Mouse (Mus musculus): Measurements from ENCODE around the gene Gm11032.
"Not testable (repeated sequence)": the region's sequence is repeated elsewhere in the genome, so short reads cannot be mapped to it uniquely, and the experiment has no call there.

Gm11032 gene

DNA sequence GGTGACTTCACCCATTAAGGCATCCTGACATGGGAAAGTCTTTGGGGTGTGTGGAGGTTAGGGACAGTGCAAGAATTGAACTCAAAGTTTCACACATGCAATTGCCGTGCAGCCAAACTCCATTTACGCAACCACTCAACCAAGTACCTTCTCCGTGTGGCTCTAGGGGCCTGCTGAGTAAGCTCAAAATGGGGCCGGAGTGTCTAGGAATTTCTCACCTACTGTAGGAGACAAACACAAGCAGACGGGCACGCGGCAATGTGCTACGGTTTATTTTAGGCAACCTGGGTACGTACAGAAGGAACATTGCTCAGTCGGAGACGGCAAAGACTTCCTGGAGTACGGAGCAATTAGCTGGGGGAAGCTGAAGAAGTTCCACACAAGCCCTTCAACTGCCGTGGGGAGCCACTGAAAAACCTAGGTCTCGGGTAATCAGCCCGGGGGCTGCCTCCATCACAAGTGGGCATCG is at the start of gene Gm11032:
TSS of gene Gm11032 (plus strand) at position 51 of the 469 bp plus-strand sequence.
- DNase-seq, result no peak

DNA sequence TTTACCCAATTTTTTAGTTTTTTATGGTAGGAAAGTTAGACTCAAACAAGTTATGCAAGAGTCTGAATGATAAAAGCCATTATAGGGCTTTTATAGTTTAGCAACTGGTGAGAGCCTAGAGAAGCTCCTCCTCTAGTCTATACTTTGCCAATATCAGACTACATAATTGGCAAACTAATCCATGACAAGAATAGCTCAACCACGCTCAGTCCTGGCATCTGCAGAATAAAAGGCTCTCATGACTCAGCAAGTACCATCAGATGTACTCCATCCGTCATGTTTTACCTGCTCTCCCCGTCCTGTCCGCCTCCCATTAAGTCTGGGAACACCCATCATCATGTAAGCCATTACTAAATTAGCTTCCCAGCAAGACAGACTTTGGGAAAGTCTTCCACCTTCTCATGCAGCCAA is 48.4 kb upstream of the Gm11032 start:
- peak; percentile 29 for DNase-seq

DNA sequence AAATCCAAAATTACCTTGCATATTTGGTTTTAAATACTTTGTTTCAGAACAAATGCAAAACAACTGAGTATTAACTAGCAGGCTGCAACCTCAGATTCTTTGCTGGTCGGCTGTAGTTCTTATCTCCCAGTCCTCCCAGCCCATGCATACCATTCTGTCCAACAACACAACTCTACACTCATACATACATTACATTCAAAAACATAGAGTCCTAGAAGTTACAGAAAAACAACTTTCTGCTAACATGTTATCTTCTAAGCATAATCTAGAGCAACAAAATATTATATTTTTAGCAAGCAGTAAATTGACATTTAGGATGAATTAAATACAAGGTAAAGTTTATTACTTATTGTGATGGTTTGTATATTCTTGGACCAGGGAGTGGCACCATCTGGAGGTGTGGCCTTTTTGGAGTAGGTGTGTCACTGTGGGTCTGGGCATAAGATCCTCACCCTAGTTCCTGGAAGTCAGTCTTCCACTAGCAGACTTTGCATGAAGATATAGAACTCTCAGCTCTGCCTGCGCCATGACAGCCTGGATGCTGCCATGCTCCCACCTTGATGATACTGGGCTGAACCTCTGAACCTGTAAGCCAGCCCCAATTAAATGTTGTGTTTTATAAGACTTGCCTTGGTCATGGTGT is 43.7 kb upstream of the Gm11032 start:
- not testable (repeated sequence) for DNase-seq

DNA sequence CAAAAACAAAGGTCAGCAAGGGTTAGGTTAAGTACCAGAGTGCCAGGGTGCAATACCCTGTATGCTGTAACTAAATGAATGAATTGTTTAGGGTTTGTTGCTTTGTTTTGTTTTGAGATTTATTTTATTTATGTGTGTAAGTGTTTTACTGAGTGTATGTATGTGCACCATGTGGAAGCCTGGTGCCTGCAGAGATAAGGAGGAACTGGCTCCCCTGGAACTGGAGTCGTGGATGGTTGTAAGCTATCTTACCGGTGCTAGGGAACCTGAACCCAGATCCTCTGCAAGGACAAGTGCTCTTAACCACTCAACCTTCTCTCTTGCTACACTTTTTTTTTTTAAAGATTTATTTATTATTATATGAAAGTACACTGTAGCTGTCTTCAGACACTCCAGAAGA is 42.8 kb upstream of the Gm11032 start:
- no peak for DNase-seq

DNA sequence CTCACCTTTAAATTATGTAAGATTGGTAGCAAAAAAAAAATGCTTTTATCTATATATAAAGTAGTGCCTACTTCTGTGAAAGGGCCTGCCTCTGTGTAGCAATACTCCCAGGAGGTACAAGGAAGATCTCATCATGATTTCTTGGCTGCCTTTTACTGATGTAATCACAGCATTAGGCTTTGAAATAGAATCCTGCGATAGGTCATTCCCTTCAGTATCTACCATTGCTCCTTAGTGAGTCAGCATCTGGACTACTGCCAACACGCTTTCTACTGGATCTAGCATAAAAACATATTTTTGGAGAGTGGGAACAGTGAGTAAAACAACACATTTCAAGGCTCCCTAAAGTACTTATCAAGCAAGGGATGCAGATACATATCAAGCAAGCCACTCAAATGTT is 41.2 kb upstream of the Gm11032 start:
- peak; percentile 54 for DNase-seq

DNA sequence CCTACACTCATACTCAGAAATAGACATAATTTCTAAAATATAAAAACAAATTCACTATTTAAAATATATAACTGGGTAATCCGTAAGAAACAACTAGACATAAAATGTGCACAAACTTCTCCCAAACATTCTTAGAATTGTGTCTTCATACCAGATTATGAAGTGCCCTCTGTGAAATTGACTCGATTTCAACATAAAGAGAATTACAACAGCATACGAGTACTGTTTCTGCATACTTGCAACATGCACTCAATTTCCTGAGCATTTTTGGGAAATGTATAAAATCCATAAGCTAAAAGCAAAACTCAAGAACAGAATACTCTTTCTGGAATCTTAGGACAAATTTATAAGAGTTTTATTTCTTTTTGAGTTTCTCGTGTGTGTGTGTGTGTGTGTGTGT is 28.1 kb upstream of the Gm11032 start:
- DNase-seq, result no peak

DNA sequence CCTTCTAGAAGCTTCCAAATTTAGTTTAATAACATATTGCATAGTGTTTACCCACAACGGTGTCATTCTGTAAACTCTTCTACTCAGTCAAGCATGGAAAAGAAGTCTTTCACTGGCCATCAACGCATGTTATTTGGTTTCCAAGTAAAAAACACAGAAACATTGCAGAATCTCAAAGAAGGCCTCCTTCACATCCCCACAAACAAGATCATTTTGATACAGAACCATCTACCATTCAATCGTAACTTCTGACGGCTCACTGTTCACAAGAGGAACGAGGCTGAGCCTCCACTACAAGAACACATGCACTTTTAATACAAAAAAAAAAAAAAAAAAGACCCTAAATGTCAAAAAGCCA is 26.4 kb upstream of the Gm11032 start:
- DNase-seq, result no peak

DNA sequence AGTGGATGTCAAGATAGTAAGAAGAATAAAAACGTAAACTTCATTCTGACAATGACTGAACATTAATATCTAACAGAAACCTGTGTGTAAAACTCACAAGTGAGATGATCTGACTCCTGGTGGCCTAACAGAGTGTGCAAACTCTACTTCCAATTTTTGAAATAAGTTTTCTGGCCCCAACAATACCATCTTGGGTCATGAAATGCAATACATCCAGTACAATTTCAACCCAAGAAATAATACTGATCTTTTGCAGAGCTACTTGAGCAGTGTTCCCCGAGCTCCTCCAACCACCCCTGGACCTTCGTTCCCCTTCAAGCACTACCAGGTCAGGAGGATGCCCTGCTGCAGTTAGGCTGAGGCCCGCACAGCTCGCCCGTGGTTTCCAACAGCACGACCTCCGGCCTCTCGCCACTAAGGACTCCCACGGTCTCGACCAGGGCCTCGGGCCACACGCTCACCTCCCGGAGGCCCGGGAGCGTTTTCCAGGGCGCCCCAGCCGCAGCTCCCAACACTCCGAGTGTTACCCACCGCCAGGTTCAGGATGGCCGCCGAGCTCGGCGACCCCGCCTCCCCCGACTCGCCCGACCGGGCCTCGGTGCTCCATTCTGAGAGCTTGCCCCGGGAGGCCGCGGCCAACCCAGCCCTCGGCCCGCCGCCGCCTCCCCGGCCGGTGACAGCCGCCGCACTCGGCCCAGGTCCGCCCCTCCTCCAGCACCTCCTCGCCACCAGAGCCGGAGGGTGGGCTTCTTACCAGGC is 25.8 kb upstream of the Gm11032 start:
- peak; percentile 42 for DNase-seq

DNA sequence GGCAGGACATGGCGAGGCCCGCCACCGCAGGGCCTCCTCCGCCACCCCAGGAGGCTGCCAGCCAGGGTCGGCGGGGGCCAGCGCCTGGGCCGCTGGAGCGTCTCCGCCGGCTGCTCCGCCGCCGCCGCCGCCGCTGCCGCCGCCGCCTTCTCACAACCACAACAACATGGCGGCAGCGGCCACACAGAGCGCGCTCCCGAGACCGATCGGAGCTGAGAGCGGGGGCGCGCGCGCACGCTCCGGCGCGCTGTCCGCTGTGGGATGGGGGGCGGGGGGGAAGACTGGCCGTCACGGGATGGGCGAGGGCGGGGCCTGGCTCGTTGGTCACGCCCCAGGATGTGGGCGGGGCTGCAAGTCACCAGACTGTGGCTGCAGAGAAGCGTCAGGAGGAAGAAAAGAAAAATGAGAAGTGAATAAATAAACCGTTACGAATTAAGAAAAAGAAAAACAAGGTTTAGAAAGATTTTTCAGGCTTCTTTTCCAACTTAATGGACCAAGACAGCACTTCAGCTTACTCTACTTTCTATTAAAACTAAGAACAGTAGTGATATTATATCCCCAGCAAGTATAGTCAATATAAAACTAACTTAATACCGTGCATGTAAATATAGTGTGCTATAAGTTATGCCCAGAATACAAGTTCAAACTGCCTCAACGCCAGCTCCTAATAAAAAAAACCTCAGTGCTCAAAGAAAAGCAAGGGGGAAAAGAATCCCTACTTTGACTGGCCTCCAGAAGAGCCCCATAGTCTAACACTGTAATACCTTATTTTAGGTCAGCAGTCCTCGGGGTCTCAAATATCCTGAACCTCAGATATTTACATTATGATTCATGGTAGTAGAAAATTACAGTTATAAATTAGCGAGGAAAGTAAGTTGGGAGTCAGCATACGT is 25.0 kb upstream of the Gm11032 start, which contains the start of gene Mtmr3:
TSS of gene Mtmr3 (minus strand) at position 256 of the 893 bp plus-strand sequence.
- DNase-seq, result peak; percentile 92

DNA sequence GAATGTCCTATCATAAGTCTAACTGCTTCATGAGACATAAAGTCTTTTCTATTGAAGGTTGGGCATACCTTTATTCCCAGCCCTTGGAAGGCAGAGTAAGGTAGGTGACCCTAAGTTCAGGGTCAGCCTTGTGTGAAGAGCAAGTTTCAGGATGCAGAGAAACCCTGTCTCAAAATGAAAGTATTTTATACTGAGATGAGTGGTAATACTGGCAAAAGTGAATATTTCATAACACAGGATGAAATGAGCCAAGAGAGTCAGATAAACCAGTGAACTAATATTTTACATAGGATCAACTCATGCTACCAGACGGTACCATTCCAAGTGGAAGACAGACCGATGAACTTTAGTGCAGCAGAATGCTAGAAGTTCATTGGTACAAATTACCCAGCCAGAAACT is 21.5 kb upstream of the Gm11032 start:
- no peak for DNase-seq

DNA sequence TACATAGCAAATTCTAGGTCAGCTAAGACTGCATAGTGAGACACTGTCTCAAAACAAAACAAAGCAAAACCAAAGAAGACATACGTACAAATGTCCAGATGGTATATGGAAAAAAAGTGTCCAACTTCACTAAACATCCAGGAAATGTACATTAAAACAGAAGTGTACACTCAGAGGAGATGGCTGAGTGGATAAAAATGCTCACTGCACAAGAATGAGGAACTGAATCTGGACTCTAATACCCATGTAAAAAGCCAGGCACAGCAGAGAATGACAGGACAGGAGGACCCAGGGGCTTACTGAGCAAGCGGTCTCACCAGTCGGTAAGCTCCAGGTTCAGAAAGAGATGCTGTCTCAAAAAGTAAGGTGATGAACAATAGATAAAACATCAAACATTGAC is 20.0 kb upstream of the Gm11032 start:
- DNase-seq, result no peak

DNA sequence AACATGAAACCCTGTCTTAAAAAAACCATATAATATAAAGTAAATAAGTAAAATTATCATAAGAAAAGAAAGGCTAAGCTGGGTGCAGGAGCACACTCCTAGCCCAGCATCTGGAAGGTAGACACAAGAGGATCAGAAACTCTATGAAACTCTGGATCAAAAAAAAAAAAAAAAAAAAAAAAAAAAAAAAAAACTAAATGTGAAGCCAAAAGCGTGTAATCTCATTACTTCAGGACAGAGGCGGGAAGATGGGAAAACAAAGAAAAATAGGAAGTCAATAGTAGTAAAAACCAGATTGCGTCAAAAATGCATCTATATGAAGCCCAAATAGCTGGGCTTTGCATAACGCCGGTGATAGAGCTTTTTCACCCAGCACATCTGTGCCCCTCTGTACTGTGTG is 18.0 kb upstream of the Gm11032 start:
- no peak for DNase-seq

DNA sequence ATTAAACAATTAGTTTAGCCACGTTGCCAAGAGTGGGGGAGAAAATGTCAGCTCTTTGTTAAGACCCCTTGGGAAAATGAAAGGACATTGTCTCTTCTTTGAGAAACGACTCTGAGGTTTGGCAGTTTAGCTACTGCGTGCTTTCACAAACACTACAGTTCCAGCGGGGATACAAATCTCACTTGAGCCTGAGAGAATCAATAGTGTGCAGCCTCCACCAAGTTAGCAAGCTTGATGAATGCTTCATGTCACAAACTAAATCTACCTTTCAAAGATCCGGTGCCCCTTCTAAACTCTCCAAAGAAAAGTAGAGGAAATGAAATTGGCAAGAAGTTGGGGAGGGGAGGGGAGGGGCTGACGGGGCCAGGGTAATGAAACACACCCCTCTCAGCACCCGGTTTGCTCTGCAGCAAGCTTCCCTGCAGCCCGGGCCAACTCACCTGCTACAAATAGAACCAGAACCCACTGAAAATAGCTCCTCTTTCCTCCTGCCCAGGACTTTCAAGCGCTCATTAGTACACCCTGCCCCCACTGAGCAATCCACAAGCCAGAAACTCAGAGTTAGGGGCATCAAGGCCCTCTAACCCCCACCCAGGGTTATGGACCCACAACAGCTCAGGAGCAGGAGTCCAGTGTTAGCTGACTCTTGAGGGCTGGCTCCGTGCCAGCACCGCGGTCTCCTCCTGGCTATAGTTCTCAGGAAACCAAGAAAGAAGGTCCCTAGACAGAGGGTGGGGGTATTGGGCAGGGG is 17.0 kb upstream of the Gm11032 start:
- no peak for DNase-seq

DNA sequence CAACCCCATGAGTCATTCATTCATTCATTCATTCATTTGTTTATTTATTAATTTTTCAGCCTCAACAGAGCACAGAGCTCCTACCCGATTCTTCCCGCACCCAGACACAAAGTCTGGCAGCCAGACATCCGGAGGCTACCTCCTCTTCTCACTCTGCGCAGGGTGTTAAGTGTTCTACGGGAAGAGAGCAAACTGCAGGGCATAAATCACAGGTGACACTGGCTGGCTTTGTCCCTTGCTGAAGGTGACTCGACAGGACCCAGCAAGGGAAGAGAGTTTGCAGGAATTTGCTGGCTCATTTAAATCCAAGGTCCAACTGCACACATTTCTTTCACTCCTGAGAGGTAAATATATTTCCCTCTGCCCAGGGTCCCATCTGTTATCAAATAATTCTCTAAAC is 15.4 kb upstream of the Gm11032 start:
- no peak for DNase-seq

DNA sequence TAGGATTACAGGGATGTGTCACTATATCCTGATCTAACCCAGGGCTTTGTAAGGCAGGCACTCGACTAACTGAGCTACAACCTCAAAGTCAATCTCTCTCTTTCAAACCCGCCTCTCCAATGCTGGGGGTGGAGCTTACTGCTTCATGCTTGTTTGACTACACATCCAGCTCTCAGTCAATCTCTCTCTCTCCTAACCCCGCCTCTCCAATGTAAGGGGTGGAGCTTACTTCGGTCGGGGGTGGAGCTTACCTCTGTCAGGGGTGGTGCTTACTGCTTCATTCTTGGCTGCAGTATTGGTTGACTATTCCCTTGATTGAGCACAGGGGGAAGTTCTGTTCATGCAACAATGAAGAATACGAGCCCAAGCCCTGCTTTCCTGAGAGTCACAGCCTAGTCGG is 14.5 kb upstream of the Gm11032 start:
- DNase-seq, result no peak

DNA sequence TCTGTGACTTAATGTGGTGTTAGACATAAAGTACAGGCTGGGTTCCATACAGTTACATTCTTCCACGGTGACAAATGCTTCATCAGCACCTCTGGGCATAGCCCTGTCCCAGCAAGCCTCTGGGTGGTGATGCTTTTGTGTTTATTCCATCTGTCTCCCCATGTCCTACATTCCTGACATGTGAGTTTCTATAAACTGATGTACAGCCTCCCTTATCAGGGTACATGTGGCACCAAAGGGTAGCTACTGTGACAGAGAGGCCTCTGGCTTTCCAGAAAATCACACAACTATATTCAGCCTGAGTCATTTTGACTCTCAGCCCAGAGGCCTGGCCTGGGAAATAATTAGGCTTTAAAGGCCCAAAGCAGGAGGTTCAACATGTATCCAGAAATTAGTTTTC is 13.3 kb upstream of the Gm11032 start:
- no peak for DNase-seq

DNA sequence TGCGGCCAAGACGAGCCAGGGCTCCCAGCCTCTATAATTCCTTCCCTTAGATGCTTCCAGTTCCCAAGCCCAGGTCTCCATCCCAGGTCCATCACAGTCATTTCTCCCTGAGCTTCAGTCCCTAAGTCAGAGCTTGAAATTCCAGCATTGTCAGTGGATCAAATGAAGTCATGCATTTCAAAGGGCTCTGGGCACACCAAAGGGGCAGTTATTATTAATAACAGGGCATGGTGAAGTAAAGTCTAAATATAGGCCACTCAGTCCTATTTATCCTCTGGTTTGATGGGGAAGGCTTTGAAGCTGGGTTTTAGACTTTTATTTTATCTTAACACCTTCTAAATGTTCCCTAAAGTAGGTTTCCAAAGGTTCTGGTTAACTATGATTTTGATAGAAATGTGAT is 8.0 kb upstream of the Gm11032 start:
- DNase-seq, result no peak

DNA sequence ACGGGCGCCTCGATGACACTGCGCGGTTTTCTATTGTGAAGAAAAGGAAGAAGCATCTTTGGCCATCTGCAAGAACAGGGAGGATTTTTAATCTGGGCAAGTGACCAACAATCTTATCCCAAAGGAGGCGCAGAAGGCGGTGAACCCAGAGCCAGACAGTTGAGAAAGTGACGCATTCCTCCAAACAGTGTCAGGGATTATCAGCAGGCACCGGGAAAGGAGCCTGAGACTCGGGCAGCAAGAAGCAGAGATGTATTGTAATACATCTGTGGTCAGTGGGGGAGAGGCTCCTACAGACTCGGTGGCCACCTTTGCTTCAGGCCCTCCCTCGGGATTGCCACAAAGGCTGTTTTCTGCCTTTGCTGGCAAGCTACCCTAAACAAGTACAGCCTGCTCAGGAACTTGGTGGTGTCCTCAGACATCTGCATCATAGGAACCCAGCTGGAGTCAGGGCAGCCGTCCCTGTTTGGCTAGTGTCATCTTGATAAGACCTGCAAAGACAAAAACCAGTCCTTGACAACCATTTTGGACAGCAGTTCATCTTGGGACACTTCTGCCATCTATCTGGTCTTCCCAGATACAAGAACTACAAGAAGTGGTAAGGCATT is 738 bp downstream of the Gm11032 start:
- peak; percentile 37 for DNase-seq

DNA sequence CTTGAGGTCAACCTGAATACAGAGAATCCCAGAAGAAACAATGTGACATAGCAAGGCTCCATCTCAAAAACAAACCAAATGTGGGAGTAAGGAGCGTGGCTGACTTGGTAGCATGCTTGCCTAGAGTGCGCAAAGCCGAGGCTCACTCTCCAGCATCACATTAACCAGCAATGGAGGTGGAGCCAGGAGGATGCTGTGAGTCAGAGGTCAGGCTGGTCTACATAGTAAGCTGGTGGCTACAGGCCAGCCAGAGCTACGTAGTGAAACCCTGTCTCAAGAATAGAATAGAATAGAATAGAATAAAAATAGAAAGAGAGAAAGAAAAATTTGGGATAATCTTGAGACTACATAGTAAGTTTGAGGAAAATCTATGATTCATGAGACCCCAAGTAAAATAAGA is 2.0 kb downstream of the Gm11032 start:
- DNase-seq, result no peak

DNA sequence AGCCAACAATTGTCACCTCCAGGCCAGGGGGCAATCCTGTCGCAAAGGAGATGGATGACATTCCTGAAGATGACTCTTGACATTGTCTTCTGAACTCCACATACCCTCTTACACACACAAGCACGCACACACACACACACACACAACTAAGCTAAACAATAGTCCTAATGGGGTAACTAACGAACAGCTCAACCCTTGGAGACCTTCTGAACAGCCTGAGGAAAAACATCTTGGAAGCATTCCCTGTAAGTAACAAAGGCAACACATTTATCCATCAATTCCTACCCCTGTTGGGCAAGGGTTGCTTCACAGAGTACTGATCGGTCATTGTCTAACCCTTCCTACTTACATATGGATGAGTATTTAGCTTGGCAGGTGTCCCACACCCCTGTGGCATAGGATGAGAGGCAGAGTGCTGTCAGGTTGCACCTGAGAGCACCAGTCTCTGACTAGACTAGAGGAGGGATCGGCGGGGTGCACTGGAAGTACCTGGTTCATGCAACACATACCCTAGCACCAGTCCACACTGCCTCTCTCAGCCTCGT is 2.6 kb downstream of the Gm11032 start:
- DNase-seq, result no peak

DNA sequence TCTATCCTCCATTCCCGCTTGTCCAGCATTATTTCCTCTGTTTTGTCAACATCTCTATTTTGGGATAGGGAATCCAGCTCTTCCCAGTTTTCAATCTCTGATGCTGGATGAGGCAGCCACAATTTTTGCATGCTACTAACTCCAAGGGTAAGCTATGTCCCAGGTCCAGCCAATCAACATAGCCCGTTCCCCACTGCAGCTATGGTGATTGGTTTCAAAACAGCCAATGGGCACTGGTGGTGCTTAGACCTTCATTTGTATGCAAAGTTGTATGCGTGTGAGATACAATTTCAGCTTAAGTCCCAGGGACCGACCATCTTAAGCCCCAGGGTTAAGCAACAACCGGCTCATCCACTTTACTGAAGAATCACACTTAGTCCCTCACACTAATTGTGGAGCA is 3.1 kb downstream of the Gm11032 start:
- DNase-seq, result no peak

DNA sequence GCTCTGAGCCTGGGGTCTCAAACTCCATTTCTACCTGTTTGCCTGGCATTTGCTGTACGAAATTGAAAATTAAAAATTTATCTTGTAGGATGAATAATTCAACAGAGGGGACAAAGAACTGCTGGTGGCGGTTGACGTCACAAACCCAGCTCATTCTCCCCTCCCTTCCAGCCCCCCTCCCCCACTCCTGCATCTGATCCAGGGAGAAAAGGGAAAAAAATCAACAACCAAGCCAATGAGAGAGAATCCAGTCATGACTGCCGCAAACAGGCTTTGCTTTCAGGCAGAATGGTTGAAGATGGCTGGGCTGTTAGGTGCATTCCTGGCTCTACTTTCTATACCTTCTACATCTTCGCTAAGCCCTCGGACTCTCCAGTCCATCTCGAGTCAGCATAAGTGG is 6.1 kb downstream of the Gm11032 start:
- DNase-seq, result no peak

Measured in cerebellum, adult 9-10 months (tissue).